Mouse (Mus musculus) retina, postnatal 7 days (tissue): ENCODE results near the gene Zfp335.
"Not testable (repeated sequence)": the region's sequence is repeated elsewhere in the genome, so short reads cannot be mapped to it uniquely, and the experiment has no call there.

ENCODE experiments used
- DNase-seq: peaks from one replicate; pipeline ENCODE4 v3.0.0-alpha.2; 2012; ENCODE audit warnings: low read depth, low spot score

Zfp335 gene

DNA sequence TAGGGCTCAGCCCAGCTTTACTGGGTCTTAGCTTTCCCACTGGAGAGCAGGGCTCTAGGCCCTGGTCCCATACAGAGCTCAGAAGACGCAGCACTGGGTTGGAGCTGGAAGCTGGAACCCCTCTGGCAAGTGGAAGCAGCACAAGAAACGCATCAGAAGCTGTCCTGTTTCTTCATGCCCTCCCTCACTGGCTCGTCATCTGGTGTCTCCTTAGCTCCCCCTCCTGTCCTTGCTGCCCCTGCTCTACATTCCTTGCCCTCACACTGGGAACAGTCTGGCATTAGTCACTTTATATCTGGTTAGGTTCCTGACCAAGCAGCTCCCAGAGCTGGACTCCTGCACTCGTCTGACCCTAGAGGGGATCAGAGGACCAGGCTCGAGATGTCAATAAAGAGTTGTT, 17.5 kb downstream of the Zfp335 start:
- no peak for DNase-seq

DNA sequence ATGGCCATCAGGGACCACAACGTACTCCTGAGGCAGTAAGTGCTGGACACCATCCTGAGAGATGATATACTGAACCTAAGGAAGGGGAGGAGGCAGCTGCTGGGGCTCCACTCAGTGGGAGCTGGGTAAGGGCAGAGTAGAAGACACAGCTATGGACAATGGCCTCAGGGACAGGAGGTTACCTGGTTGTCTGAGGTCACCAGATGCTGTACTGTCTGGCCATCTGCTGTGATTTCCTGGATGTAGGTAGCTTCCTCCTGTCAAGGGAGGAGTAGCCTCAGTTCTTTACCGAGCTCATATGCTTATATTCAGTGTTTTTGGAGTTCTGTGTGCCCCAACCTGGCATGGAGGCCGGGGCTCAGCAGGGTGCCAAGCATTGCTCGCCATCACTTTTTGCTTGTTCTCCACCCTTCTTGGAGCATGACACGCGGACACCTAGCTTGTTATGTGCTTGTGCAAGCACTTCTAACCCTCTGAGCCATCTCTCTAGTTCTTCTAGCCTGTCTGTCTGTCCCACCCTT, 18.8 kb downstream of the Zfp335 start:
- no peak for DNase-seq

DNA sequence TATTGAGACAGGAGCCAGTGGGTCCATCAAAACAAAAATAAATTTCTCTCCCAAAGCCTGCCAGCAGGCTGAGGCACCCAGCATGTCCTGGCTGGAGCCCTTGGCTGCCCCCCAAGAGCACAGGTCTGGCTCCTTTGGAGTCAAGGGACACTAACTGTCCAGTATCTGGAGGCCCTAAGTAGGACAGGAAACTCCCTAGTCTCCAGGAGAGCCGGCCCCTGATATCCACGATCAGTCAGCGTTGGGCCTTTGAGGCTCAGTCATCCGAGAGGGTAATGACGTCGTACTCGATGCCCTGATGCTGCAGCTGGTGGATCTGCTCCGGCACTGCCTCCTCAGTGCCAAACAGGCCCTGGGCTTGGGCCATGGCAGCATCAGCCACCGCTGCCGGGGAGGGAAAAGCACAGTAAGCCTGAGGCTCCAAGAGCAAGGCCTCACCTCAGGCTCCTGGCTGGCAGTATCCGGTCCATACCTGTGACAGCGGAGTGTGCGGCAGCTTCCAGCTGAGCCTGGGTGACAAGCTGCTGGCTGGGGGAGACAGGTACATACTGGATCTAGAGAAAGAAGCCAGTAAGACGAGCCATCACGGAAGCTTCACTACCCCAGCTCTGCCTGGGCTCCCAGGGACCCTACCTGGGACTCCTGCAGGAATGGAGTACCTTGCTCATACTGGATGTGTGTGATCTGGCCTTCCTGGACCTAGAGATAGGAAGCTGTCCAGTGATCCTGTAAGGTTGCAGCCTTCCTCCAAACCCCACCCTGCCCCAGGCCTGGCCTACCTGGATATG, 19.5 kb downstream of the Zfp335 start:
- DNase-seq, result no peak

DNA sequence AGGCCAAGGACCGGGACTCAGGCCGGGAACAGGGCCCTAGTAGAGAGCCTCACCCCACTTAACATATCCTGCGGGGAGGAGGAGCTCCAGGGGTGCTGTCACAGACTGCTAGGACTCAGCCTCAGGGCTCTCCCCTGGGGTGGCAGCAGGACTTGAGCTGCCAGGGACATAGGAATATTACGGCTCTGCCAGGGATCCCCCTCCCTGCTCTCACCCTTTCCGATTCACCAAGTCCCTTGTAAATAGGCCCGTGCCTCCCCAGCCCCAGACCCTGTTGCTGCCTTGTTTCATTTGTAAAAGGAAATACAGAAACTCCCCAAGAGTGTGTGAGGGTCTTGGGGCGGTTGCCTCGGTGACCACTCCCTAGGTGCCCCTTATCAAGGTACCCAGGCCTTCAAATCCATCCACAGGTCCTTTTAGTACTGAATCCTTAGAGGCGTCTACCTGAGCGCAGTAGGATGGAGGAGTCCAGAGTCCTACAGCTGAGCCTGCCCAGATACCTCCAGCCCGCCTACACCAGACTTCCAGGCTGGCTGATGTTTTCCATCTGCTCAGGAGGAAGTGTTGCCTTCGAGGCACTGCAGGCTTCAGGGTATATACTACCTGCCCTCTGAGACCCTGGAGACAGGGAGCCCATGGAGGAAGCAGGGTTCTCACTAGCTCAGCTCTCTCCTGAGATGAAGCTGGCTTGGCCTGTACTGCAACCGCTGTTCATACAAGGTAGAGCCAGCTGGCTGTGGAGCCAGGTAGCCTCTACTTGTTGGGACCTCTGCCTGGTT, 20.3 kb downstream of the Zfp335 start:
- no peak for DNase-seq

DNA sequence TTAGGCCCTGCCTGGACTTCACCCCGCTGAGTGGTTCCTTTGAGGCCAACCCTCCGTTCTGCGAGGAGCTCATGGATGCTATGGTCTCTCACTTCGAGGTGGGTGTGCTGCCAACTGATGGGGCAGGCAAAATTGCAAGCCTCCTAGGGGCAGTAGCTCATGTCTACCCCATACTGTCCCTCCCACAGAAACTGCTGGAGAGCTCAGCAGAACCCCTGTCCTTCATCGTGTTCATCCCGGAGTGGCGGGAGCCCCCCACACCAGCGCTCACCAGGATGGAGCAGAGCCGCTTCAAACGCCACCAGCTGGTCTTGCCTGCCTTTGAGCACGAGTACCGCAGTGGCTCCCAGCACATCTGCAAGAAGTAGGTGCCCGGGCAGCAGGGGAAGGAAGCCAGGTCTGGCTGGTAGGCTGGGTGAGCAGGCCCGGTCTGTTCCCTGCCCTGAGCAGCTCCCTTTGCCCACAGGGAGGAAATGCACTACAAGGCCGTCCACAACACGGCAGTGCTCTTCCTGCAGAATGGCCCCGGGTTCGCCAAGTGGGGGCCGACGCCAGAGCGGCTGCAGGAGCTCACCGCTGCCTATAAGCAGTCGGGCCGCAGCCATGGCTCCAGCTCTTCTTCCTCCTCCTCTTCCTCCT, 21.0 kb downstream of the Zfp335 start:
- DNase-seq, result no peak

DNA sequence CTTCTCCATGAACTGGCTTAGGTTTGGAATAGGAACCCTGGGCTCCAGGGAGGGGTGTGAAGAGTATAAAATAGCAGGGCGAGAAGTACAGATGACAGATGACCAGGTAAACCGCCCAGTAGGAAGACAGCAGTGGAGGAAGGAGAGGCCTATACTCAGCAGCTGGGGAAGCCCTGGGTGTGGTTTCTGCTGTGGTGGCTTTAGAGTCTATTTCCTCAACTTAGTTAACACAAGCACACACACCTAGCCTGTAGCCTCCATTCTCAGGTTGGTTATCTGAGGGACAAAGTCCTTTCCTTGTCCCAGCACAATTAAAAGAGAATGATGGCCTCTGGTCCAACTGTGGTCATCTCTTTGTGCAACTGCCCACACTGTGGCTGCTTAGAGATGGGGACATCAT, 21.6 kb downstream of the Zfp335 start:
- DNase-seq, result no peak

DNA sequence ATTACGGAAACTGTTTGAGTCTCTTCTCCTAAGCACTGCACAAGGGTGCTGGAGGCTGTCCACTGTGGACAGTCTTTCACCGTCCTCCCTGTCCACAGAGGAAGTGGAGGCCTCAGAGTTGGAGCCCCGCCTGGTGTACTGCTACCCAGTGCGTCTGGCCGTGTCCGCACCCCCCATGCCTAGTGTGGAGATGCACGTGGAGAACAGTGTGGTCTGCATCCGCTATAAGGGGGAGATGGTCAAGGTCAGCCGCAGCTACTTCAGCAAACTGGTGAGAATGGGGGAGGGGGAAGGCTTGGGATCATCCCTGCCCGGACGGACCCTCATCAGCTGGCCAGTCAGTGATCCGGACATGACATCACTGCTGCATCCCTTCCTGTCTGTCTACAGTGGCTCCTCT, 22.6 kb downstream of the Zfp335 start:
- no peak for DNase-seq

DNA sequence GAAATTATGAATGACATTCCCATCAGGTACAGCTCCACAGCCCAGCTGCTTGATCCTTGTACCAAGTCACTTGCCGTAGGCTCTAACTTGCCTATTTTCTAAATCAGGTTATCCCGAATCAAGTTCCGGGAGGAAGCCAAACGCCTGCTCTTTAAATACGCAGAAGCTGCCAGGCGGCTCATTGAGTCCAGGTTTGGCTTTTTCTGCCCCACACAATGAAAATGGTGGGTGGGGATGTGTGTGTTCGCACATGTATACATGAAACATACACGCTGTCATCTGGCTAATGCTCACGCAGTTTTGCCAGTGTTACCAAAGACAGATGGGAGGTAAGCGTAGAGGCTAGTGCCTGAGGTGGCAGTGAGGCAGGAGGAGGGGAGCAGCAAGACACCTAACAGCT, 24.9 kb downstream of the Zfp335 start:
- DNase-seq, result no peak

DNA sequence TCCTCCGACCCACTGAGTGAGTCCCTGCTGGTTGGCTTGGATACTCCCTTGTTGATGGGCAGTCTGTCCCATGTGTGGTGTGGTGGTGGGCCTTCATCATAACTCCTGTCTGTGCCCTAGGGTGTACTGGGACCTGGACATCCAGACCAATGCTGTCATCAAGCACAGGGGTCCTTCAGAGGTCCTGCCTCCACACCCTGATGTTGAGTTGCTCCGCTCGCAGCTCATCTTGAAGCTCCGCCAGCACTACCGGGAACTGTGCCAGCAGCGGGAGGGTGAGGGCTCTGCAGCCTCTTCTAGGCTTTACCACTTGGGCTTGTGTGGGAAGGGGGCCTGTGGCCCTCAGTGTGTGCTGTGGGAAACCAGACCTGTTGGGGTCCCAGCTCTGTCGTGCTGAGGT, 25.8 kb downstream of the Zfp335 start:
- no peak for DNase-seq

DNA sequence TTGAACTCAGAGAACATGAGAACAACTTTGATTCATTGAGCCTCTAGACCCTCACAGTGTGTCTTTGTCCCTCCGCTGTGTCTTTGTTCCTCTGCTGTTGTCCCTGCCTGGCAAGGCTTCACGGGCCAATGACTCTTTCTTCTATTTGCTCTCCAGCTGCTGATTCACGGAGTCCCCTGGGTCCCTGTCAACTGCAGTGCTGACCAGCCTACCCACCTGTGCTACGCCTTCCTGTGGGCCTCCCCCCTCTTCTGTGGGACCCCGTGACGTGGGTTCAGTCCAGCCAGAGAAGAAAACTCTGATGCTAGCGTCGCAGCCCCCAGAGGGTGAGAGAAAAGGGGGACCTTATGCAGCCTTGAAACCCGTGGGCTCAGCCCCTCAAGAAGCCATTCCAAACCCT, 28.9 kb downstream of the Zfp335 start:
- DNase-seq, result no peak

DNA sequence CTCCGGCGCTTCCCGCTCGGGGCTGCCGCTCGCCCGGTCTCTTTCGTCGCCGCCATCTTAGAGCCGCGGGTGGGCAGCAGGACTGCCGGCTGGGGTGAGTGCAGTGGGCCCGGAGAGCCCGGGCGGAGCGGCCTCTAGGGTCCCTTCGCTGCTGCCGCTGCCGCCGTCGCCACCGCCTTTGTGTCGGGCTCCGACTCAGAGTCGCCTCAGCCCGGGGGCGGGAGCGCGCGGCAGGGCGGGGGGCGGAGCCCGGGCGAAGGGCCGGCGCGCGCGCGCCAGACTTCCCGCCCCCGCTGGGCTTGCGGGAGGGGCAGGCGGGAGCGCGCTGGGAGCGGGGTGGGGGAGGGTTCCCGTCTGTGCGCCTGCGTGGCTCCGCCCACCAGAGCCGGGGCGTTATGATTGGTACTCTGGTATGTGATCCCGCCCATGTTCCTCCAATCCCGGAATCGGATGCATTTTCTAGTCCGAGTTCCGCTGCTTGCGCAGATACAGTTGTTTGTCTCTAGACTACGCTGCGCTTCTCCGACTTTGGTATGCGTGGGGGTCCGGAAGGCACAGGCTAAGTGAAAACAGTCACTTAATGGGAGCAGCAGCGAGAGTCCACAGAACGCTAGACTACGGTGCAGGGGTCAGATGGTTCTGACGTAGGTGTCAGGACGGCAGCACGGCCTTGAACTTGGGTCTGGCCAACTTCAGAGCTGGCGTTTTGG, 31.8 kb downstream of the Zfp335 start:
- peak; percentile 93 for DNase-seq

DNA sequence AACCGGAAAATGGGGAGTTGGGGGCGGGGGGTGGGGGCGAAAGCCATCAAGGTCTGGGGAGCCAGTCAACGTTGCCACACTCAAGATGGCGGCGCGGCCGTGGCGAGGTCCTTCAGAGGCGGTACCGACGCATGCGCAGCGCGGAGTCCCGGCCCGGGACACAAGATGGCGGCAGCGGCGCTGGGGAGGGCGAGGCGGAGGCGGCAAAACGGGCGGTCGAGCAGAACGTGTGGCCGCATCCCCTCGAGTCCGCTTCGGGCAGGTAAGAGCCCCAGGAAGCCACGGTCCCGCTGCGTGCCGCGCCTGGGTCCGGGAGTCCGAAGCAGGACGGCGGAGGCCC, 32.4 kb downstream of the Zfp335 start, which contains the start of gene Pcif1:
TSS of gene Pcif1 (plus strand) at position 77 of the 340 bp plus-strand sequence.
- DNase-seq, result peak; percentile 88

DNA sequence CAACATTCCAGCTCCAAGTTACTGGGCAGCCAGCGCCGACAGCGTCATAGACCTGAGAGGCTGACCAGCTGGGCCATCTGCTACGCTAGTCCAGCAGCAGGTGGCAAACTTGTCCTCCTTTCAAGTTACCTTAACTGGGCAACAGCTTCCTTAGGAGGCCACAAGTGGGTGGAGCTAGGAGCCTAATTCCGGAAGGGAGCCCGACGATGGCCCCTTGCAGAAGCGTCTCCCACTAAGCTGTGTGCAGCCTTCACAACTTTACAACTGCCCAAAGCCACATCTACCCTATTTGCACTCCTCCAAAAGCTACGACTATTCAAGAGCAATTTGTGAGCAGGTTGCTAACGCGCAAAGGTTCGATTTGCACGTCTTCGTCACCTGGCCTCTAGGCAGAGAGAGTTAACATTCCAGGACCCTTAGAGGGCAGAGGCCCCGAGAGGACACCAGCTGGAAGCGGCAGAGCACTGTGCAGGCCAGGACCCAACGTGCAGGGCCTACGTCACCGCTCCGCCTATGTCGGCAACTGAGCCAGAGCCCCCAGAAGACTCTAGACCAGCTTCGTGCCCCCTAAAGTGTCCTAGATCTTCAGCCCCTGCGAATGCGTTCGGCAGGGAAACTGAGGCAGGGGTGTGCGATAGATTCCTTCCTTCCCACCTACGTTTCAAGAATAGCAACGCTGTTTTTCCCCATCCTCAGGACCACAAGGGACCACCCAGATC, 32.9 kb downstream of the Zfp335 start:
- peak; percentile 67 for DNase-seq

DNA sequence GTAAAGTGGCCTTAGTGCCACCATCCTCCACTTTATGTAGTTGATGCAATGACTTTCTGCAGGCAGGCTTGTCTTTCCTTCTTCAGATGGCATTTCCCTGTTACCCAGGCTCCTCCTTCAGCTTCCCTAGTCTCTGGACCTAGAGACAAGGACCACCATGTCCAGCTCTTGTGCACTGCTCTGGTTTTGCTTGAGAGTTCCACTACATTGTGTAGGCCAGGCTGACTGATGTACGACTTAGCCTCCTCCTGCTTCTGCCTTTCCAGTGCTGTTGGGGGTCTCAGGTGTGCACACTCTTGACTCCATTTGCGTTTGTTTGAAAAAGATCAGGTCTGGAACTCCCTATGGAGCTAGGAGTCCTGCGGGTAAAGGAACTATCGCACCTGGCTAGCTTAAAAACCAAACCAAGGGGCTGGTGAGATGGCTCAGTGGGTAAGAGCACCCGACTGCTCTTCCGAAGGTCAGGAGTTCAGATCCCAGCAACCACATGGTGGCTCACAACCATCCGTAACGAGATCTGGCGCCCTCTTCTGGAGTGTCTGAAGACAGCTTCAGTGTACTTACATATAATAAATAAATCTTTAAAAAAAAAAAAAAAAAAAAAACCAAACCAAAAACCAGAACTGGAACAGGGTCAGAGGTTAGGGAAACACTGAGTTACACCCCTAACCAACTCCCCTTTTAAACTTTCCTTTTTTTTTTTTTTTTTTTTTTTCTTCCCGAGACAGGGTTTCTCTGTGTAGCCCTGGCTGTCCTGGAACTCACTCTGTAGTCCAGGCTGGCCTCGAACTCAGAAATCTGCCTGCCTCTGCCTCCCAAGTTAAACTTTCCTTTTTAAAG, 34.0 kb downstream of the Zfp335 start:
- DNase-seq, result not testable (repeated sequence)

DNA sequence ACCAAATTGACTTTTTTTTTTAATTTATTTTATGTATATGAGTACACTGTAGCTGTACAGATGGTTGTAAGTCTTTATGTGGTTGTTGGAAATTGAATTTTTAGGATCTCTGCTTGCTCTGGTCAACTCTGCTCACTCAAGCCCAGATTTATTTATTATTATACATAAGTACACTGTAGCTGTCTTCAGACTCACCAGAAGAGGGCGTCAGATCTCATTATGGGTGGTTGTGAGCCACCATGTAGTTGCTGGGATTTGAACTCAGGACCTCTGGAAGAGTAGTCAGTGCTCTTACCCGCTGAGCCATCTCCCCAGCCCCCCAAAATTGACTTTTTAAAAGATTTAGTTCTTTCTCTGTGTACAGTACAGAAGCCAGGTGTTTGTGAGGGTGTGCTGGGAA, 35.9 kb downstream of the Zfp335 start:
- DNase-seq, result not testable (repeated sequence)

DNA sequence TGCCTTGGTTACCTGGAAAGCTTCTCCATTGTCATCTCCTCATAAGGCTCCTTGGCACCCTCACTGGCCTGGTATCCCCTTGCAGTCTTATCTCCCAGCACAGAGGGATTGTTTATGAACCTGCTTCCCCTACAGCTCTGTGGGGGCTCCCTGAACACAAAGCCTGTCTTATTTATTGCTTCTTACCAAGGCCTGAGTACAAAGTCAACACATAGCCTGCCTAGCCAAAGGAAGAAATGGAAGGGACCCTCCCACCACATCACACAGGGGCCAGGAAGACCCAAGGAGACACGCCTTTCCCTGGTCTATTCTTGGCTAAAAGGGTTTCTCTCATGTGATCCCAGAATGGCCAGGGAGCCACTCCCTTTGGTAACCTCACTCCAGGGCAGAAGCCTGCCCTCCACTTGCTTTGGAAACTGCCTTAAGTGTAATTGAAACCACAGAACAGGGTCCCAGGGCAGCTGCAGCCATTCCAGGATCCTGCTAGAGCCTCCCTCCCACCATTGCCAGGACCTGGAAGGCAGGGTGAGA, 37.3 kb downstream of the Zfp335 start:
- DNase-seq, result no peak

DNA sequence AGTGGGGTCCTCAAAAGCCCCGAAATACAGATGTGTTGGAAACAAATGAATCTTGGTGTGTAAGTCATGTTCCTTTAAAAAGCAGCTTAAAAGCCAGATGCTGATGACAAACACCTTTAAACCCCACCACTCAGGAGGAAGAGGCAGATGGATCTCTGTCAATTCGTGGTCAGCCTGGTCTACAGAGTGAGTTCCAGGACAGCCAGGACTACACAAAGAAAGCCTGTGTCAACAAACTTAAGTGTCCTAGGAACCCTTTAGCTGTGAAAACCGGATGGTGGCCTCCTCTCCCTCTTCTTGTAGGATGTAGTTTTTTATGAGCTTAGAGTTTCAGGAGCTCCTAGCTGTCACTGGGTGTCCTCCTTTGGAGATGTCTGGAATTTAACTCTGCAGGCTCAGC, 37.9 kb downstream of the Zfp335 start:
- no peak for DNase-seq

DNA sequence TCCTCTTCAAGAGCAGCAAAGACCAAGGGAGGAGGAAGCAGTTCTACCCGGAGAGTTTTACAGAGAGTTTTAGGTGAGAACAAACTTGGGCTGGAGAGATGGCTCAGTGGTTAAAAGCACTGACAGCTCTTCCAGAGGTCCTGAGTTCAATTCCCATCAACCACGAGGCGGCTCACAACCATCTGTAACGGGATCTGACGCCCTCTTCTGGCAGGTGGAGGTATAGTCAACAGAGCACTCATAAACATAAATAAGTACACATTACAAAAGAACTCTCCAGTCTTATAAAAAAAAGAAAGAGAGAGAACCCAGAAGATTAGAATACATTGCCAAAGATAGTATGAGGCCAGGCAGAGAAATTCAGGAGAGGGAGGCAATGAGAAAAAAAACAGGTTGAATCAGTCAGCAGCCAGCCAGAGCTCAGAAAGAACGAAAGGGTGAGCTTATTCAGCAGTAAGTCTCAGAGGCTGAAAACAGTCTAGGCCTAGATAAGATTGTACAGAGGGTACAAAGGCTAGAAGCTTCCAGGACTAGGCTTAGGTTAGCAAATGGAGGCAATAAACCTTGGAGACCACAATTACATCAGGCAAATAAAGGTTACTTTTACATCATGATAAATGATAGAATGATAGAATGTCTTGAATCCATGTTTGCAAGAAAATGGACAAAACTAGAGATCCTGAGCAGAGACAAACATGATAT, 39.8 kb downstream of the Zfp335 start:
- no peak for DNase-seq

DNA sequence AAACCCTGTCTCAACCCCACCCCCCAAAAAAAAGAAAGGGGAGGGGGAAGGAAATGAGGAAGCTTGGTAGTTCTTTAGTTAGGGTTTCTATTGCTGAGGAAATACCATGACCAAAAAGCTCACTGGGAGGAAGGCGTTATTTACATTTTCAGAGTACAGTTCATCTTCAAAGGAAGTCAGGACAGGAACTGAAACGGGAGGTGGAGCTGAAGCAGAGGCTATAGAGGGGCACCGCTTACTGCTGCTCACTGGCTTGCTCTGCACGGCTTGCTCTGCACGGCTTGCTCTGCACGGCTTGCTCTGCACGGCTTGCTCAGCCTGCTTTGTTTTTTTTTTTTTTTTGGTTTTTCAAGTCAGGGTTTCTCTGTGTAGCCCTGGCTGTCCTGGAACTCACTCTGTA, 43.1 kb downstream of the Zfp335 start:
- no peak for DNase-seq
